Mouse (Mus musculus) MEL-GATA-1-ER (cell line): ENCODE results near the gene Mnat1.

ENCODE experiments used
- DNase-seq: peaks from one replicate; pipeline ENCODE4 v3.0.0-alpha.2; 2012; ENCODE audit warnings: low read depth; ENCODE audit errors: extremely low read depth

Mnat1 gene

GRCm38 (mm10) chr12:73304636-73305035 is 181.1 kb downstream of the Mnat1 start:
- no peak for DNase-seq

GRCm38 (mm10) chr12:73307750-73308149 is 184.2 kb downstream of the Mnat1 start:
- no peak for DNase-seq

- DNase-seq: no peak
Observed at GRCm38 (mm10) chr12:73308711-73309110, 185.2 kb downstream of the Mnat1 start.

GRCm38 (mm10) chr12:73317706-73318686 is 194.5 kb downstream of the Mnat1 start:
- no peak for DNase-seq
